Mouse (Mus musculus) midbrain, postnatal 0 days (tissue): ENCODE data around the gene Bcl6. TPM values are rescaled to one million over a fixed set of nuclear protein-coding genes. Genes with fewer than 3 reads are reported as not detected.
A peak's percentile ranks its signal among the peaks of the same experiment; 100 is the strongest.

ENCODE experiments used
- ATAC-seq: fragments of 200-750 bp; cut with Nextera tagmentation; 2 replicates; pipeline ENCODE4 v1.8.0; 2017; ENCODE audit warnings: moderate number of reproducible peaks, mild to moderate bottlenecking, moderate TSS enrichment, moderate library complexity; ENCODE audit not compliant: low FRiP score
- DNase-seq: peaks from one replicate; pipeline ENCODE4 v3.0.0-alpha.2; 2015; ENCODE audit warnings: low spot score
- H3K27ac ChIP-seq: fragments of 300-500 bp; sonication (generic); 2 replicates; pipeline ENCODE4 v1.5.1; 2014; ENCODE audit warnings: low read depth, mild to moderate bottlenecking, low read length, mixed read lengths
- H3K27me3 ChIP-seq: fragments of 300-500 bp; sonication (generic); 2 replicates; pipeline ENCODE4 v1.6.1; 2014; ENCODE audit warnings: low read length, control low read depth, mixed read lengths; ENCODE audit not compliant: insufficient read depth
- H3K36me3 ChIP-seq: fragments of 300-500 bp; sonication (generic); 2 replicates; pipeline ENCODE4 v1.6.1; 2014; ENCODE audit warnings: low read length, control low read depth, mixed read lengths; ENCODE audit not compliant: insufficient read depth
- H3K4me1 ChIP-seq: fragments of 300-500 bp; sonication (generic); 2 replicates; pipeline ENCODE4 v1.6.1; 2014; ENCODE audit warnings: mild to moderate bottlenecking, control low read depth, antibody characterized with exemption, low read length, mixed read lengths; ENCODE audit not compliant: insufficient read depth
- H3K4me2 ChIP-seq: fragments of 300-500 bp; sonication (generic); 2 replicates; pipeline ENCODE4 v1.6.1; 2014; ENCODE audit warnings: low read depth, mild to moderate bottlenecking, low read length, mixed read lengths; ENCODE audit not compliant: poor library complexity, severe bottlenecking
- H3K4me3 ChIP-seq: fragments of 300-500 bp; sonication (generic); 2 replicates; pipeline ENCODE4 v1.5.1; 2014; ENCODE audit warnings: low read depth, mild to moderate bottlenecking, low read length, moderate library complexity
- H3K9ac ChIP-seq: fragments of 300-500 bp; sonication (generic); replicated peaks from 2 replicates; pipeline ENCODE4 v1.6.1; 2014; ENCODE audit warnings: mild to moderate bottlenecking, low read length, moderate library complexity, mixed read lengths; ENCODE audit not compliant: poor library complexity, severe bottlenecking
- H3K9me3 ChIP-seq: fragments of 300-500 bp; sonication (generic); 2 replicates; pipeline ENCODE4 v1.6.1; 2016; ENCODE audit warnings: low read length, control low read depth
- CTCF ChIP-seq: IDR thresholded peaks from 2 replicates; pipeline ENCODE4 v1.5.1; 2016; ENCODE audit warnings: antibody characterized with exemption, mild to moderate bottlenecking
- WGBS: fragments of 180-500 bp; shearing (Covaris S2); extraction: QIAGEN DNeasy Blood & Tissue Kit; methylation state at CpG from one replicate; pipeline ENCODE4 v1.1.7; 2014; 5-methylcytosine and 5-hydroxymethylcytosine counted together
- polyA plus RNA-seq: library from polyadenylated mRNA; unstranded; fragments of >200 nt; fragmentation: Nextera tagmentation; extraction: Ambion mirVana; gene quantifications from 2 replicates; pipeline ENCODE4 v1.2.1, GENCODE M21; 2015
- total RNA-seq: library from RNA; depleted of rRNA; stranded (reverse); fragments of >200 nt; gene quantifications from 2 replicates; pipeline ENCODE4 v1.2.3, GENCODE M21; 2014; rRNA removed

Gene Bcl6
- total and polyA plus RNA-seq, 2 experiments from 2014 or later: 0.22 to 2.5 TPM

GRCm38 (mm10) chr16:23931275-23931674, 57.4 kb downstream of the Bcl6 start:
- ATAC-seq: no peak
- H3K27ac ChIP-seq: no peak overlapping the region
- TF ChIP-seq CTCF: no peak

DNA sequence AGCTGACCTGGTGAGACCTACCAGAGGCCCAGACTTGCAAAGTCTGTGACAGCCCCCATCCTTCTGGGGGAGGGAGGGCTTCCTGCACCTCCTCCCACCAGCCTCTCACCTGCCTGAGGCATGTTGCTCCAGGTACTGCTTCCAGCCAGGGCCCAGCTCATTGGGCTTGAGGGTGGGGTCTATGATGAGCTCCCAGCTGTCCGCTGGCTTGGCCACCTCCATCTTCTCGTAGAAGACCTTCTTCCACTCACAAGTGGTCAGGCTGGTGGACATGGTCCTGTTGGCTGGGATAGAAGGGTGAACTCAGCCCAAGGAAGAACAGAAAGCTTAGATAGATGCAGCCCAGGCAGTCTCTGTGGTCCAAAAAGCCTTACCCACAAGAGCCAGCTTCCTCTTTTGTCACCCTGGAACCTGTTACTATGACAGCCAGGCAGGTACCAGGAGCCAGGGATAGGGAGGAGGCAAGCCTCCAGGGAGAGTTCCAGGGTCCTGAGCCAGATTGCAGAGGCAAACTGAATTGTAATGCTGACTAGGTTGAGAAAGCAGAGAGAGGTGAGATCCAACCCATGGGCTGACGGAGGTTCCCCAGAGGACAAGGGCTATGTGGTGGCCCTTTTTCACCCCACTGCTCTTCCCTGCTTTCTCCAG, 58.1 kb downstream of the Bcl6 start:
- ATAC-seq (peak; percentile 20; the same call in 1 of the 2 replicates), DNase-seq (no peak)
- H3K9ac ChIP-seq: no peak overlapping the region
- H3K36me3 ChIP-seq: no peaks in the 10 kb centered on the region
- no peaks in the 10 kb centered on the region for H3K27me3 ChIP-seq
- WGBS: 87% methylated on average over 3 of the region's 3 CpGs
- H3K4me1 ChIP-seq: no peaks in the 10 kb centered on the region
- H3K9me3 ChIP-seq: no peaks in the 10 kb centered on the region
- no peak for TF ChIP-seq CTCF
- no peak overlapping the region for H3K4me2 ChIP-seq
- H3K27ac ChIP-seq: no peak overlapping the region
- H3K4me3 ChIP-seq: no peak overlapping the region

More at GRCm38 (mm10) chr16:23931275-23931674, 57.4 kb downstream of the Bcl6 start:
- H3K4me3 ChIP-seq: no peak overlapping the region
- no peaks in the 10 kb centered on the region for H3K36me3 ChIP-seq
- H3K27me3 ChIP-seq: no peaks in the 10 kb centered on the region
- peak; percentile 21 for DNase-seq
- WGBS: 77% methylated on average over 18 of the region's 18 CpGs
- H3K4me2 ChIP-seq: no peak overlapping the region
- no peaks in the 10 kb centered on the region for H3K9me3 ChIP-seq
- H3K9ac ChIP-seq: no peak overlapping the region
- no peaks in the 10 kb centered on the region for H3K4me1 ChIP-seq

DNA sequence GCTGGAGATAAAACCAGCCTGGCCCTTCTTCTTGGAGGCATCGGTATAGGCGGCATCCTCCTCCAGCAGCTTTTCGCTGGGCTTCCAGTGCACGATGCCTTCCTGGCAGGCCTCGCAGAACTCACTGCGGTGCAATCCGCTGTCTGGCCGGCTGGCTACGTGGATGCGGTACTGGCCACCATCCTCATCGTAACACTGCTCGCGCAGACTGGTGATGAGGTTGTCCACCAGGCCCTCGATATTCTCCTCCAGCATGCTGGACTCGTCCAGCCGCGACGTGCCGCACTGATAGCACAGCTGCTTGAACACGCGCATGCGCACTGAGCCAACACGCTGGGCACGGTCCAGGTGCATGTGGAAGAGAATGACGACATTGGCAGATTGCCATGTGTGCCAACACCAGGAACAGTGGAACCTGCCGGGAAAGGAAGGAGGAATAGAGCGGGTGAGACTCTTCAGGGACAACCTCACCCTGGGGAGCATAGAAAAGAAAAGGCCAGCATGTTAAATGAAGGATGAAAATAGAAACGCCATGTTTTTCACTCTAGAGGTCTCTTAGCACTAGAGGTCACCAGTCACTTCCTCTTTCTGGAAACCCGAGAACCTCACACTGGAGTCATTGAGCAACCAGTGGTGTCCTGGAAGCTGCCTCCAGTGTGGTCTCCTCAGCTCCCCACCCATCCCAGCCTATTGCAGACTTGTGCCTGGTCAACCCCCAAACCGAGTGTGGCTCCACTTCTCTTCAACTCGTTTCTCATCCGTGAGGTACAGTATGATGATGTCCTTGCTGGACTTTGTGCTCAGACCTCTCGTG, 61.1 kb downstream of the Bcl6 start:
- H3K4me3 ChIP-seq: no peak overlapping the region
- TF ChIP-seq CTCF: no peak
- H3K9me3 ChIP-seq: no peaks in the 10 kb centered on the region
- H3K27me3 ChIP-seq: no peaks in the 10 kb centered on the region
- no peaks in the 10 kb centered on the region for H3K4me1 ChIP-seq
- DNase-seq: no peak
- 93% methylated on average over 33 of the region's 33 CpGs for WGBS
- no peak overlapping the region for H3K27ac ChIP-seq
- no peaks in the 10 kb centered on the region for H3K36me3 ChIP-seq
- H3K9ac ChIP-seq: no peak overlapping the region
- no peak overlapping the region for H3K4me2 ChIP-seq
- ATAC-seq: no peak

DNA sequence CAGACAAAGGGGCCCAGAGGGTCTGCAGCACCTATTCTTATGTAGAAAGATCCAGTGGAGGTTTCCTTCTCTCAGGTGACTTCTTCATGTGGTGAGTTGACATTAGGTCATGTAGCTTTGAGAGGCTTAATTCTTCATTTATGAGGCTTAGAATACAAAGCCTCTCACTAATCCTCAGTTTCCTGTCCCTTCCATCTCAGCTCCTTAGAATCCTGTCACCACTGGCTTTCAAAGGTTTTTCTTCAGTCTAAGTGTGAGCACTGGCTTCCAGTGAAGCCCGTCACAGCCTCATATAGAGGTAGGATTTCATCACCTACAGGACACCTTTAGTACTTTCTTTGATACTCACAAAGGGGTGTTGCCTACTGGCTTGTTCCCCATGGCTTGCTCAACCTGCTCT, 65.7 kb downstream of the Bcl6 start:
- no peaks in the 10 kb centered on the region for H3K9me3 ChIP-seq
- no peaks in the 10 kb centered on the region for H3K36me3 ChIP-seq
- no peaks in the 10 kb centered on the region for H3K27me3 ChIP-seq
- TF ChIP-seq CTCF: no peak
- H3K4me3 ChIP-seq: no peak overlapping the region
- H3K4me1 ChIP-seq: no peaks in the 10 kb centered on the region
- no peak overlapping the region for H3K9ac ChIP-seq
- no peak for DNase-seq
- no peak for ATAC-seq
- H3K4me2 ChIP-seq: no peak overlapping the region
- H3K27ac ChIP-seq: no peak overlapping the region
- WGBS: 89% methylated on average over 1 of the region's 1 CpGs

DNA sequence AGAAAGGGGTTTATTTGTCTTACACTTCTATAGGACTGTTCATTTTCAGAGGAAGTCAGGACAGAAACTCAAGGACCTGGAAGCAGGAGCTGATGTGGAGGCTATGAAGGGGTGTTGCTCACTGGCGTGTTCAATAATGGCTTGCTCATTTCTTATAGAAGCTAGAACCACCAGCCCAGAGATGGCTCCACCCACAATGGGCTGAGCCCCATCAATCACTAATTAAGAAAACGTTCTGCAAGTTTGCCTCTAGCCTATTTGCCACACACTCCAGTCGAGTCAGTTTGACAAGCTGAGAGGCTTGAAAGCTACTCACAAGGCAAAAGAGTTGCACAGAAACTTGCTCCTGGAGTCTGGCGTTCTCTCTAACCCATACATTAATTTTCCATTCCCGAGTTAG, 67.0 kb downstream of the Bcl6 start:
- no peak overlapping the region for H3K9ac ChIP-seq

DNA sequence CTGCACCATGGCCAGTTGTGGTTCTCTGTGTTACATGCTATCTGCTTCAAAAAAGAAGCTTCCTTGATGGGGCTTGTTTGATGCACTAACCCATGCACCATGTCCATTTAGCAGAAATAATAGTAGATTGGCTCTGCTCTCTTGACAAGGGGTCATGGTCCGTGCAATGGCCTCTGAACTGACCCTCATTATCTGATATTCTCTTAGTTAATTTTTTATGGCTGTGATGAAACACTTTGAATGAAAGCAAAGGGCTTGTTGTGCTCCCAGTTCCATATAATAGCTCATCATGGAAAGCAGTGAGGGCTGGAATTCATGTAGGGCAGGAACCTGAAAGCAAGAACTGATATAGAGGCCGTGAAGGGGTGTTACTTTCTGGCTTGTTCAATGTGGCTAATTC, 69.2 kb downstream of the Bcl6 start:
- Histone ChIP-seq H3K27ac (no peak overlapping the region), H3K4me1 (no peaks in the 10 kb centered on the region), H3K4me2 (no peak overlapping the region), H3K9me3 (no peaks in the 10 kb centered on the region), H3K27me3 (no peaks in the 10 kb centered on the region), H3K4me3 (no peak overlapping the region), H3K9ac (no peak overlapping the region), H3K36me3 (no peaks in the 10 kb centered on the region)
- ATAC-seq (no peak), DNase-seq (no peak)
- WGBS: 91% methylated on average over 2 of the region's 2 CpGs
- no peak for TF ChIP-seq CTCF

More for the DNA sequence above, 67.0 kb downstream of the Bcl6 start:
- no peaks in the 10 kb centered on the region for H3K9me3 ChIP-seq
- H3K27ac ChIP-seq: no peak overlapping the region
- no peak overlapping the region for H3K4me2 ChIP-seq
- no peak overlapping the region for H3K4me3 ChIP-seq
- DNase-seq (no peak), ATAC-seq (no peak)
- no peaks in the 10 kb centered on the region for H3K4me1 ChIP-seq
- no peaks in the 10 kb centered on the region for H3K27me3 ChIP-seq
- WGBS: 77% methylated on average over 5 of the region's 5 CpGs
- H3K36me3 ChIP-seq: no peaks in the 10 kb centered on the region
- no peak for TF ChIP-seq CTCF

Other genes with a start within 250 kb of the Bcl6 start
- gene Sst, start 97.9 kb downstream of the Bcl6 start, total RNA-seq: 380 and 464 TPM in 2 replicates
- gene Sst, start 97.9 kb downstream of the Bcl6 start, polyA plus RNA-seq: 510 and 559 TPM in 2 replicates
- gene Rtp2, start 56.5 kb downstream of the Bcl6 start, total RNA-seq: 0.47 and 1.4 TPM in 2 replicates
- gene Rtp2, start 56.5 kb downstream of the Bcl6 start, polyA plus RNA-seq: 0.22 and 0.56 TPM in 2 replicates
- gene Gm37419, start 370 bp downstream of the Bcl6 start, total RNA-seq: not detected in 2 replicates
- gene Gm37419, start 370 bp downstream of the Bcl6 start, polyA plus RNA-seq: not detected in 2 replicates